Mouse (Mus musculus): ENCODE data around the gene Dennd4b. TPM values are rescaled to one million over a fixed set of nuclear protein-coding genes. Genes with fewer than 3 reads are reported as not detected.

Dennd4b gene
- 78.6 and 97.3 TPM in 2 replicates for polyA plus RNA-seq (2012; rRNA removed; ENCODE audit: low replicate concordance)

GRCm38 (mm10) chr3:90265034-90265931, at the start of gene Dennd4b:
Dennd4b (plus strand) TSS chr3:90265185.

GRCm38 (mm10) chr3:90231507-90232333, 33.3 kb upstream of the Dennd4b start, which contains the start of gene Jtb:
Jtb (plus strand) TSS chr3:90231597.

GRCm38 (mm10) chr3:90242984-90243775, 21.8 kb upstream of the Dennd4b start, which contains the start of gene Creb3l4:
Creb3l4 (minus strand) TSS chr3:90243512.

GRCm38 (mm10) chr3:90247960-90248745, 16.8 kb upstream of the Dennd4b start, which contains the start of gene Slc39a1:
Slc39a1 (plus strand) TSS chr3:90248172.

GRCm38 (mm10) chr3:90253653-90254418, 11.1 kb upstream of the Dennd4b start, which contains the start of gene Crtc2:
Crtc2 (plus strand) TSS chr3:90254163.

GRCm38 (mm10) chr3:90292345-90293275, 27.6 kb downstream of the Dennd4b start, which contains the start of gene Gatad2b:
Gatad2b (plus strand) TSS chr3:90293178.

Other genes with a start within 250 kb of the Dennd4b start
- gene 4933434E20Rik, start 213.5 kb upstream of the Dennd4b start, polyA plus RNA-seq (2012; rRNA removed; ENCODE audit: low replicate concordance): 27.6 and 68.5 TPM in 2 replicates
- 114 and 174 TPM in 2 replicates for gene Ubap2l, start 212.6 kb upstream of the Dennd4b start, polyA plus RNA-seq (2012; rRNA removed; ENCODE audit: low replicate concordance)
- 103 and 148 TPM in 2 replicates for gene Tpm3, start 192.5 kb upstream of the Dennd4b start, polyA plus RNA-seq (2012; rRNA removed; ENCODE audit: low replicate concordance)
- 0.27 and 0.57 TPM in 2 replicates for gene Nup210l, start 161.1 kb upstream of the Dennd4b start, polyA plus RNA-seq (2012; rRNA removed; ENCODE audit: low replicate concordance)
- 1,026 and 2,137 TPM in 2 replicates for gene Rps27, start 51.5 kb upstream of the Dennd4b start, polyA plus RNA-seq (2012; rRNA removed; ENCODE audit: low replicate concordance)
- gene Rab13, start 51.5 kb upstream of the Dennd4b start, polyA plus RNA-seq (2012; rRNA removed; ENCODE audit: low replicate concordance): 5.5 and 5.7 TPM in 2 replicates
- gene Jtb, start 33.6 kb upstream of the Dennd4b start, polyA plus RNA-seq (2012; rRNA removed; ENCODE audit: low replicate concordance): 69.0 and 95.6 TPM in 2 replicates
- 1.7 and 2.5 TPM in 2 replicates for gene Creb3l4, start 21.7 kb upstream of the Dennd4b start, polyA plus RNA-seq (2012; rRNA removed; ENCODE audit: low replicate concordance)
- gene Slc39a1, start 17.0 kb upstream of the Dennd4b start, polyA plus RNA-seq (2012; rRNA removed; ENCODE audit: low replicate concordance): 99.1 and 121 TPM in 2 replicates
- 81.9 and 84.8 TPM in 2 replicates for gene Crtc2, start 11.0 kb upstream of the Dennd4b start, polyA plus RNA-seq (2012; rRNA removed; ENCODE audit: low replicate concordance)
- 22.3 and 24.7 TPM in 2 replicates for gene Gatad2b, start 28.0 kb downstream of the Dennd4b start, polyA plus RNA-seq (2012; rRNA removed; ENCODE audit: low replicate concordance)
- gene Slc27a3, start 124.8 kb downstream of the Dennd4b start, polyA plus RNA-seq (2012; rRNA removed; ENCODE audit: low replicate concordance): 21.0 and 21.7 TPM in 2 replicates
- 26.7 and 32.2 TPM in 2 replicates for gene Ints3, start 168.4 kb downstream of the Dennd4b start, polyA plus RNA-seq (2012; rRNA removed; ENCODE audit: low replicate concordance)
- gene Npr1, start 200.7 kb downstream of the Dennd4b start, polyA plus RNA-seq (2012; rRNA removed; ENCODE audit: low replicate concordance): 102 and 127 TPM in 2 replicates
- 13.6 and 27.9 TPM in 2 replicates for gene Ilf2, start 210.9 kb downstream of the Dennd4b start, polyA plus RNA-seq (2012; rRNA removed; ENCODE audit: low replicate concordance)
- gene Snapin, start 225.8 kb downstream of the Dennd4b start, polyA plus RNA-seq (2012; rRNA removed; ENCODE audit: low replicate concordance): 24.1 and 56.4 TPM in 2 replicates
- gene Chtop, start 244.3 kb downstream of the Dennd4b start, polyA plus RNA-seq (2012; rRNA removed; ENCODE audit: low replicate concordance): 32.0 and 41.4 TPM in 2 replicates
- 164 and 343 TPM in 2 replicates for gene S100a1, start 249.2 kb downstream of the Dennd4b start, polyA plus RNA-seq (2012; rRNA removed; ENCODE audit: low replicate concordance)
- 79.8 and 155 TPM in 2 replicates for gene S100a13, start 249.2 kb downstream of the Dennd4b start, polyA plus RNA-seq (2012; rRNA removed; ENCODE audit: low replicate concordance)

All from mammary gland, adult 2 months (tissue).